Mouse (Mus musculus) MEL (cell line): ENCODE results near the gene Gm10639. TPM values are rescaled to one million over a fixed set of nuclear protein-coding genes. Genes with fewer than 3 reads are reported as not detected.
A peak's percentile ranks its signal among the peaks of the same experiment; 100 is the strongest.
"Not testable (repeated sequence)": the region's sequence is repeated elsewhere in the genome, so short reads cannot be mapped to it uniquely, and the experiment has no call there.

Source experiments
- DNase-seq: peaks from one replicate; pipeline ENCODE4 v3.0.0; 2011; ENCODE audit warnings: low read depth, low spot score
- H3K27ac ChIP-seq: 2 replicates; pipeline ENCODE4 v1.5.1; 2012; ENCODE audit warnings: low read depth, mild to moderate bottlenecking, control low read depth, low read length, moderate library complexity; ENCODE audit not compliant: control insufficient read depth
- H3K27me3 ChIP-seq, 2 experiments: fragments of 150-350 bp in 1 of 2; sonication (generic) in 1 of 2; 2 replicates each; pipeline ENCODE4 v1.6.1; 2012; ENCODE audit warnings: low read length in 2 of 2, mild to moderate bottlenecking in 2 of 2, improper control_type of control experiment in 1 of 2, moderate library complexity in 1 of 2; ENCODE audit not compliant: insufficient read depth in 2 of 2, control insufficient read depth in 1 of 2
- H3K36me3 ChIP-seq, 2 experiments: 2 replicates each; pipeline ENCODE4 v1.6.1; 2012 to 2014; ENCODE audit warnings: low read length in 2 of 2, improper control_type of control experiment in 1 of 2, inconsistent platforms in 1 of 2, mild to moderate bottlenecking in 1 of 2; ENCODE audit not compliant: insufficient read depth in 2 of 2, control insufficient read depth in 1 of 2
- H3K4me1 ChIP-seq, 2 experiments: fragments of 150-350 bp in 1 of 2; sonication (generic) in 1 of 2; 2 replicates each; pipeline ENCODE4 v1.6.1; 2012; ENCODE audit warnings: low read length in 2 of 2, improper control_type of control experiment in 1 of 2, mild to moderate bottlenecking in 1 of 2; ENCODE audit not compliant: insufficient read depth in 2 of 2, control insufficient read depth in 1 of 2
- H3K4me3 ChIP-seq, 2 experiments: fragments of 150-350 bp in 1 of 2; sonication (generic) in 1 of 2; 2 replicates each; pipeline ENCODE4 v1.5.1; 2012; ENCODE audit warnings: low read depth in 2 of 2, low read length in 2 of 2, mild to moderate bottlenecking in 2 of 2, moderate library complexity in 2 of 2, control low read depth in 1 of 2, improper control_type of control experiment in 1 of 2; ENCODE audit not compliant: control insufficient read depth in 1 of 2, insufficient read depth in 1 of 2
- H3K79me2 ChIP-seq: 2 replicates; pipeline ENCODE4 v1.6.1; 2012; ENCODE audit warnings: mild to moderate bottlenecking, low read length, moderate library complexity; ENCODE audit not compliant: control insufficient read depth, poor library complexity, insufficient read depth
- H3K9ac ChIP-seq: 2 replicates; pipeline ENCODE4 v1.6.1; 2012; ENCODE audit warnings: low read depth, mild to moderate bottlenecking, control low read depth, low read length, moderate library complexity; ENCODE audit not compliant: control insufficient read depth, poor library complexity, severe bottlenecking
- H3K9me3 ChIP-seq: fragments of 150-350 bp; sonication (generic); replicated peaks from 2 replicates; pipeline ENCODE4 v1.6.1; 2012; ENCODE audit warnings: mild to moderate bottlenecking, low read length, improper control_type of control experiment, moderate library complexity; ENCODE audit not compliant: insufficient read depth
- ELF1 ChIP-seq: IDR thresholded peaks from 2 replicates; pipeline ENCODE4 v1.6.1; 2014; ENCODE audit warnings: low read depth, mild to moderate bottlenecking, inconsistent platforms, low read length, improper control_type of control experiment, moderate library complexity
- ETS1 ChIP-seq: IDR thresholded peaks from 2 replicates; pipeline ENCODE4 v1.6.1; 2012; ENCODE audit warnings: low read depth, mild to moderate bottlenecking, inconsistent platforms, low read length, improper control_type of control experiment, moderate library complexity
- MAX ChIP-seq: IDR thresholded peaks from 2 replicates; pipeline ENCODE4 v1.6.1; 2011; ENCODE audit warnings: low read length, improper control_type of control experiment
- MXI1 ChIP-seq: IDR thresholded peaks from 2 replicates; pipeline ENCODE4 v1.6.1; 2011; ENCODE audit warnings: mild to moderate bottlenecking, low read depth, low read length, improper control_type of control experiment
- NELFE ChIP-seq: IDR thresholded peaks from 2 replicates; pipeline ENCODE4 v1.6.1; 2011; ENCODE audit warnings: low read depth, low read length, improper control_type of control experiment
- ZKSCAN1 ChIP-seq: IDR thresholded peaks from 2 replicates; pipeline ENCODE4 v1.6.1; 2012; ENCODE audit warnings: low read depth, mild to moderate bottlenecking, inconsistent platforms, low read length, improper control_type of control experiment, moderate library complexity
- ZMIZ1 ChIP-seq: IDR thresholded peaks from 2 replicates; pipeline ENCODE4 v1.6.1; 2012; ENCODE audit warnings: low read depth, mild to moderate bottlenecking, inconsistent platforms, low read length, improper control_type of control experiment, moderate library complexity
- ZNF384 ChIP-seq: IDR thresholded peaks from 2 replicates; pipeline ENCODE4 v1.6.1; 2012; ENCODE audit warnings: low read depth, mild to moderate bottlenecking, inconsistent platforms, low read length, improper control_type of control experiment
- polyA plus RNA-seq, 2 experiments: library from polyadenylated mRNA; stranded (reverse) in 1 of 2; unstranded in 1 of 2; fragments of >175 nt in 1 of 2; fragments of >200 nt in 1 of 2; gene quantifications; 2 replicates each; pipeline versions ENCODE4 v1.2.1 to v1.2.4; 2012; ENCODE audit warnings: low replicate concordance in 2 of 2, low read depth in 1 of 2; ENCODE audit not compliant: insufficient read length in 2 of 2, insufficient read depth in 1 of 2, missing spikeins in 1 of 2
- total RNA-seq: library from RNA; depleted of rRNA; stranded (reverse); fragments of 300-350 nt; gene quantifications from 2 replicates; pipeline ENCODE4 v1.2.3, GENCODE M21; 2012; rRNA removed

Gm10639 gene
- total and polyA plus RNA-seq, 3 experiments = not detected

GRCm38 (mm10) chr9:78349141-78349540 is 59.4 kb downstream of the Gm10639 start:
- H3K4me1 ChIP-seq, H3K9ac ChIP-seq, H3K4me3 ChIP-seq, H3K79me2 ChIP-seq, DNase-seq, H3K27me3 ChIP-seq, H3K36me3 ChIP-seq, H3K9me3 ChIP-seq, H3K27ac ChIP-seq: not testable (repeated sequence)

- not testable (repeated sequence) for H3K9me3 ChIP-seq, H3K4me3 ChIP-seq, H3K27ac ChIP-seq, H3K9ac ChIP-seq, H3K4me1 ChIP-seq, H3K27me3 ChIP-seq, H3K79me2 ChIP-seq, DNase-seq, H3K36me3 ChIP-seq
Observed at GRCm38 (mm10) chr9:78350007-78350406, 60.3 kb downstream of the Gm10639 start.

- Histone ChIP-seq H3K4me1 (no peaks in the 10 kb centered on the region), H3K9ac (no peak overlapping the region), H3K36me3 (no peaks in the 10 kb centered on the region), H3K27me3 (peaks cover 0 to 2% of the 10 kb centered on the region in 2 experiments; a peak in 1 of 4 replicates), H3K4me3 (no peak overlapping the region), H3K79me2 (no peaks in the 10 kb centered on the region), H3K9me3 (no peaks in the 10 kb centered on the region), H3K27ac (no peak overlapping the region)
- TF ChIP-seq ZNF384 (no peak), MAX (no peak), ZKSCAN1 (no peak), ZMIZ1 (no peak), ELF1 (no peak), ETS1 (no peak), MXI1 (no peak), NELFE (no peak)
- peak; percentile 24 for DNase-seq
Observed at GRCm38 (mm10) chr9:78351504-78352220, 61.9 kb downstream of the Gm10639 start.

Other genes starting within 250 kb of the Gm10639 start
- not detected in 2 replicates for gene Gcm1, start 238.0 kb upstream of the Gm10639 start, total RNA-seq
- gene Gcm1, start 238.0 kb upstream of the Gm10639 start, polyA plus RNA-seq = not detected
- 47.0 and 56.0 TPM in 2 replicates for gene Fbxo9, start 180.9 kb upstream of the Gm10639 start, total RNA-seq
- gene Fbxo9, start 180.9 kb upstream of the Gm10639 start, polyA plus RNA-seq = 100 to 1,000 TPM in 1 of 2 experiments, 10 to 100 TPM in 1; 47.0 to 402 TPM
- 6.1 and 6.5 TPM in 2 replicates for gene Ick, start 180.7 kb upstream of the Gm10639 start, total RNA-seq
- 10 to 100 TPM in 1 of 2 experiments, not detected in 1; 16.1 TPM for gene Ick, start 180.7 kb upstream of the Gm10639 start, polyA plus RNA-seq
- gene Gsta4, start 107.1 kb upstream of the Gm10639 start, total RNA-seq = 5.0 and 6.4 TPM in 2 replicates
- 1 to 10 TPM in 1 of 2 experiments, not detected in 1; 9.8 TPM for gene Gsta4, start 107.1 kb upstream of the Gm10639 start, polyA plus RNA-seq
- gene Gsta1, start 59.3 kb upstream of the Gm10639 start, total RNA-seq = not detected in 2 replicates
- not detected for gene Gsta1, start 59.3 kb upstream of the Gm10639 start, polyA plus RNA-seq
- not detected in 2 replicates for gene Gm3776, start 32.8 kb upstream of the Gm10639 start, total RNA-seq
- gene Gm3776, start 32.8 kb upstream of the Gm10639 start, polyA plus RNA-seq = not detected
- not detected in 2 replicates for gene Omt2a, start 24.9 kb downstream of the Gm10639 start, total RNA-seq
- not detected for gene Omt2a, start 24.9 kb downstream of the Gm10639 start, polyA plus RNA-seq
- gene Omt2b, start 37.7 kb downstream of the Gm10639 start, total RNA-seq = not detected in 2 replicates
- gene Omt2b, start 37.7 kb downstream of the Gm10639 start, polyA plus RNA-seq = not detected
- not detected in 2 replicates for gene Gsta2, start 65.9 kb downstream of the Gm10639 start, total RNA-seq
- not detected for gene Gsta2, start 65.9 kb downstream of the Gm10639 start, polyA plus RNA-seq
- gene Dppa5a, start 78.3 kb downstream of the Gm10639 start, total RNA-seq = not detected in 2 replicates
- gene Dppa5a, start 78.3 kb downstream of the Gm10639 start, polyA plus RNA-seq = under 1 TPM in 1 of 2 experiments, not detected in 1; 0.19 TPM
- not detected in 2 replicates for gene Ooep, start 88.8 kb downstream of the Gm10639 start, total RNA-seq
- gene Ooep, start 88.8 kb downstream of the Gm10639 start, polyA plus RNA-seq = not detected
- 4.7 and 5.5 TPM in 2 replicates for gene Ddx43, start 105.9 kb downstream of the Gm10639 start, total RNA-seq
- 1 to 10 TPM in 1 of 2 experiments, not detected in 1; 7.2 TPM for gene Ddx43, start 105.9 kb downstream of the Gm10639 start, polyA plus RNA-seq
- 12.9 and 19.0 TPM in 2 replicates for gene Cgas, start 153.3 kb downstream of the Gm10639 start, total RNA-seq
- gene Cgas, start 153.3 kb downstream of the Gm10639 start, polyA plus RNA-seq = 10 to 100 TPM in 1 of 2 experiments, not detected in 1; 20.9 TPM
- 28.7 and 32.3 TPM in 2 replicates for gene Mto1, start 158.3 kb downstream of the Gm10639 start, total RNA-seq
- 10 to 100 TPM in 1 of 2 experiments, not detected in 1; 27.7 TPM for gene Mto1, start 158.3 kb downstream of the Gm10639 start, polyA plus RNA-seq
- gene Gm17324, start 158.9 kb downstream of the Gm10639 start, total RNA-seq = 1.0 and 1.8 TPM in 2 replicates
- gene Gm17324, start 158.9 kb downstream of the Gm10639 start, polyA plus RNA-seq = under 1 TPM in 1 of 2 experiments, not detected in 1; 0.36 TPM
- gene Eef1a1, start 199.2 kb downstream of the Gm10639 start, total RNA-seq = 11,891 and 13,182 TPM in 2 replicates
- gene Eef1a1, start 199.2 kb downstream of the Gm10639 start, polyA plus RNA-seq = over 10,000 TPM; 11,701 to 60,504 TPM